Mouse (Mus musculus): ENCODE results near the gene Eif3m. TPM values are rescaled to one million over a fixed set of nuclear protein-coding genes. Genes with fewer than 3 reads are reported as not detected.
"Not testable (repeated sequence)": the region's sequence is repeated elsewhere in the genome, so short reads cannot be mapped to it uniquely, and the experiment has no call there.

Eif3m gene
- total RNA-seq (2021), result 100 to 1,000 TPM; 100 to 102 TPM
- long read RNA-seq, experiment 1, transcript Eif3m-201 (11 exons, 1,283 nt), result major isoform, 118 of 127 reads
- long read RNA-seq, experiment 1, partial matches to known transcripts, result 4 of 127 reads
- long read RNA-seq, experiment 1, other reads (novel, unspliced or antisense), result 5 of 127 reads
- long read RNA-seq, experiment 2, transcript Eif3m-201 (11 exons, 1,283 nt), result major isoform, 108 of 116 reads
- long read RNA-seq, experiment 2, partial matches to known transcripts, result 3 of 116 reads
- long read RNA-seq, experiment 2, other reads (novel, unspliced or antisense), result 5 of 116 reads

DNA sequence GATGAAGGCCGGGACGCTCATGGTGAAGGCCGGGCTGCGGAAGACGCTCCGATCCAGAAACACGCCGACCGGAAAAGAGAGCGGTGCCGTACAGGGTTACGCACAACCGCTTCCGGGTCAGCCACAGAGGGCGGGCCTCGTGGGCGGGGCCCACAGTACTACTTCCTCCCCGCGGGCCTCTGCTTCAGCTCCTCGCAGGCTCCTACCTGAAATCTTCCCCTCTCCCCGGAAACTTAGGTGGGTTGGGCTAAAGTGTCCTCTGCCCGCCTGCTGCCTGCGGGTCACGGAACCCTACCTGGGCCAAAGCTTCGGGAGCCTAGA lies at the start of gene Eif3m:
TSS of gene Eif3m (minus strand) at position 114 of the 321 bp plus-strand sequence.
- DNase-seq, result peak; percentile 94
- intact Hi-C loops (cut with DNase I; ENCODE audit: low total_unique reads), result no loop called here

DNA sequence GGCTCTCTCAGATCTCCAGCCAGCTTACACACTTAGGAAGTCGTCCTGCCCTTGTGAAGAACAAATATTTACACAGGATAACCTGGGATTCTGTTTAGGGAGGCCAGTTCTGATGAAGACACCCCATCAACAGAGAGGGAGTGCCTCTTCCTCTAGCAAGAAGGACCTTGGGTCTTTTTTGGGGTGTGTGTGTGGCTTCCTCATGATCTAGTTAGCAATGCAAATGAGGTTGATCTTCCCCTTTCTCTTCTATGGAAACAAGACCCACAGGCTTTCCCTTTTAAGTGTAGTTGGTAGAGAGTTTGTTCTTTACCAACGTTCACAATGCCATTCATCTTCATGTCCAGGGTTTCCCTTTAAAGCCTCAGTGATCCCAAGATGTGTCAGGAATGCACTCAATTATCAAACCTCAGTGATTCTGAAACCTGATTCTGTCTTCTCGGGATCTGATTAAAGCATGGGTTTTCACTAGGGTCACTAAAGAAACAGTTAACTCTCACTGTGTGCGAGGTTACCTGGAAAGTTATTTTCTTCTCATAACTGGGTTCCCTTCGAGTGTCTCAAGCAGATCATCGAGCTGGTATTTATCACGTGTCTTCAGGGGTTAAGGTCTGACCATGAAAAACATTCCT lies 46.0 kb upstream of the Eif3m start:
- DNase-seq, result no peak
- intact Hi-C loops (cut with DNase I; ENCODE audit: low total_unique reads), result no loop called here

DNA sequence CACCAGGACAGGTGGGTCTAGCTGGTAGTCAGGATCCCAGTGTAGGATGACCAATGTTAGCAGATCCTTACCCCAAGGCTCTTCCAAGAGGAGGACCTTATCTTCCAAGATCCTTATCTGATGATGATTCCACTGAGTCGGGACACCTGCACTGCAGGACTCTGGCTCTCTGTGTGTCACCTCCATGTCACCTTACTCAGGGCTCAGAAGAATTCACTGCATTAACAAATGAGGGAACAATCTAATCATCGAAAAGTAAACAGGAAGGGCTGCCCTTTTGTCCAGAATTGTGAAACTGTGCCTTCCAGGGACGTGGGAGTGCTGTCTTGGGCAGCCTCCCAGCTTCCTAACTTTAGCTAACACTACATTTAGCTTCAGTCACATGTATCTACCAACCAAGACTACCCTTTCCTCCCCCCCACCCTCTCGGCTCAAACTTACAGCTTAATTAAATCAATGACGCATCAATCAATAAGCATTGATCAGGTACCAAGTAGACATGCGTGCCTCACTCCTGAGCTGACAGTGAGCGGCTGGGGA lies 41.8 kb upstream of the Eif3m start:
- DNase-seq, result no peak
- intact Hi-C loops (cut with DNase I; ENCODE audit: low total_unique reads), result no loop called here

DNA sequence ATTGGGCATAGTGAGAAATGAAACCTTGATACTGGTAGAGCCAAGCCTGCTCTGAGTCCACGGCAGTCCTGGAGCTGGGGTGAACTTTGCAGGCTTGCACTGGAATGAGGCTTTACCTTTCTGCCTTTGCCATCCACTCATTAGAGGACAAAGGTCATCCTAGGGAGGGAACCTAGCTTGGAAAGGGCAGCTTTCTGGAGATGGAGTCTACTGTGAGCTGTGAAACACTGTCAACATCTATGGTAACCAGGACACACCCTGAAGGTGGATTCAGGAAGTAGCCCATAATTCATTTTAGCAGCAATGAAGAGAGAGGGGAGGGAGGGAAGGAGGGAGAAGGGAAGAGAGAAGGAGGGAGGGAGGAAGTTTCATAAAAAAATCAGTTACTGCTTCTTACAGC lies 38.6 kb upstream of the Eif3m start:
- DNase-seq, result no peak
- intact Hi-C loops (cut with DNase I; ENCODE audit: low total_unique reads), result no loop called here

DNA sequence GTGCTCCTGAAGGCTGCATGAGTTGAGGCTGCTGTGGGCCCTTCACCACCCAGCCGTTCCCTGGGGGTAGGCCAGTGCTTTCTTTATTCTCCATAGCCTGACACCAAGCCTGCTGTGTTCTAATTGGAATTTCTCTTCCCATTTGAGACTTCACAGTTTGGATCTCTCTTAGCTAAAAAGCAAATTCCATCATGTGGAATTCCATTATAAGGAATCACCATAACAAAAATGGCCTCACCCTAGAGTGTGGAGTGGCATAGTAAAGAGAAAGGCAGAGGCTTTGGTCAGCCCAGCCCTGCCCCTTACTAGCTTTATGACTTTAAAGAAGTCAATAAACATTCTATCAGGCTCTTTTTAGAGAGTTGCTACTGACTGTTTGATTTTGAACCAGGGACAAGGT lies 31.4 kb upstream of the Eif3m start:
- intact Hi-C loops (cut with DNase I; ENCODE audit: low total_unique reads), result no loop called here
- no peak for DNase-seq

DNA sequence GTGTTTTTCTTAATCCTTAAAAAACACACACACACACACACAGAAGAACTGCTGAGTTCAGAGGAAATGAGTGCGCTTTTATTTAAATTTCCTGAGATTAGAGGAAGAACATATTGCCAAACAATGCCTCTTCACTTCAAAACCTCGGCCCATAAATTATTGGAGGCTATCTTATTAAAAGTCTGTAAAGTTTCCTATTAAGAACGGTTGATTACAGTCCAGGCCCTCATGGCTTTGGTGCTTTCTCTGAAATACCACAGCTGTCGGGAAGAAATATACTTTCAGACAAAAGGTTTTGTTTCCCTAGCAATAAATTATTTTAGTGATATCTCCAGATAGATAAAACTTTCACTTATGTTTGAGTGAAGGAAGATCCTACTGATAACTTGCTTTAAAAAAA lies 26.3 kb upstream of the Eif3m start:
- intact Hi-C loops (cut with DNase I; ENCODE audit: low total_unique reads), result no loop called here
- DNase-seq, result no peak

DNA sequence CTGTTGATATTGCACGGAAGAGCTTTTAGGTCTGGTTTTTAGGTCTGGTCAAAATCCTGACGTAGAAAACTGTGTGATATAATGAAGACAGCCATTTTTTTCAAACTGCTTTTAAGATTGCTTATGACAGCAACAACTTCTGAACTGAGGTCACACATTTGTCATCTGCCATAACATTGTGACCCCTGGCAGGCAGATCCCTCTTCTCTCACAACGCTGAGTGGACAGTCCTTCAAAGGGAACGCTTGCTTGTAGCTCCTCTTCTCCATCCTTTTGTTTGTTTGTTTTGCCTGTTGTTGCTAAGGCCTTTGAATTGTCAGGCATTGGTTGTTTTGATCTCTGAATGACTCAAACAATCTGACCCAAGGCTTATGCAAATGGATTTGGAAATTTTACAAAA lies 24.0 kb upstream of the Eif3m start:
- intact Hi-C loops (cut with DNase I; ENCODE audit: low total_unique reads), result no loop called here
- no peak for DNase-seq

DNA sequence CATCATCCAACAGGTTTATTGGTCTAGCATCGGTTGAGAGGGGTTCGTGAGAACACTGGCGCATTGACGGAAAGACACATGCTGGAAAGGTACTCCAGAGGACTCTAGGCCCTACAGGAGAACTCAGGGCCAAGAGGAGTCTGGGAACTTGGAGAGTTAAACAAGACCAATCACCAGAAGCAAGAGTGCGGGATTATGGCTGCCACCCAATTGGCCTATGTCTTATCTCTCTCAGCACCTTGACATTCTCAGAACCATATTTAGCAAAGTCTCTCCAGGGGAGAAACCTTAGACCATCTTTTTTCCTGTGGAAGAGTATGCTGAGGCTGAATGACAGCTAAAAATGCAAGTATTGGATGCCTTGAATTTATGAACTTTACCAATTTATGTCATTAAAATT lies 22.0 kb upstream of the Eif3m start:
- intact Hi-C loops (cut with DNase I; ENCODE audit: low total_unique reads), result no loop called here
- DNase-seq, result no peak

DNA sequence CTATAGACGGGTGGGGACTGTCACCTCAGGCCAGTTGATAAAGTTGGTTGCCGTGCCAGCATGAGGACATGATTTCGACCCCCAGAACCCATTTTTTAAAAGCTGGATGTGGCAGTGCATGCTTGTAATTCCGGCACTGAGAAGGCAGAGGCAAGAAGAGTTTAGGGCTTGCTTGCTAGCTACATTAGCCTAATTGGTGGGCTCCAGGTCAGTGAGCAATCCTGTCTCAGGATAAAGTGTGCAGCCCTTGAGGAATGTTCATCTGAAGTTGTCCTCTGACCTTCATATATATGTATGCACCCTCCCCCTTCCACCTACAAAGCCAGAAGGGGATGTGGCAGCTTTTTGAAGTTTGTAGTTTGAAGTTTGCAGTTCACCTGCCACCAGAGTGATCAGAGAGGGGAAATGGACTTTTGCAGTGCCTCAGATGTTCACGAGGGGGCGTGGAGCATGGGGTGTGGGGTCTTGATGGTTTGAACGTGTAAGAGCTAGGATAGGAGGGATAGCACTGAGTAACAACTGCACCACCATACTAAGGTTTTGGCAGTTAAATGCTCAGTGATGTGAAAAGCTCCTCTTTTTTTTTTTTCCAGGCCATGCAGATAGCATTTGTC lies 21.2 kb upstream of the Eif3m start:
- no peak for DNase-seq
- intact Hi-C loops (cut with DNase I; ENCODE audit: low total_unique reads), result no loop called here

DNA sequence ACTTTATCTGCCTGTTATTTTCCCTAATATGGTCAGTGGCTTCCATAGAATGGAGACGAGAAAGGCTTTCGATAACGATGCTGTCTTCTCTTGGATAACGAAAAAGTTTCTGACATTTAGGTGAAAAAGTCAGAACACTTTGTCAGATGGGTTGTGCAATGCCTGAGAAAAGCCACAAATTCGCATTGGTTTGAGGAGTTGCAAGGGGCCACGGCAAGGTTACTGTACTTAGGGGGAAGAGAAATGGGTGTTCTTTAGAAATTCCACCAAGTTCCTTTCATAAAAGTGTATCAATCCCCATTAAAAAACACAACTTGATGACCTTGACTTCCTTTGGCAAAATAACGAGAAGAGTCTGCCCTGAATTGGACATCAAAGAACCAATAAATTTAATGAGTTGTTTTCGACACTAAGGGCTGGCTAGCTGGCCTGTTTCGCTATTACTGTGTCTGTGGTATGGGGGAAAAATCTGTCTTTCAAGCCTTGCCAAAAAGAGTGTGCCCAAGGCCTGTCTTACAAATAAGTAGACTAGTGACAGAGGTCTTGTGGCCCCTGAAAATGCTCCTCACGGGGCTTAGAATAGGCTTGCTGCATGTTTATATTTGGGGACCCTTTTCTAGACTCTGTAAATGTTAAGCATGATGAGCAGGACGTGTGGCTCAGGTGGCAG lies 19.7 kb upstream of the Eif3m start:
- intact Hi-C loops (cut with DNase I; ENCODE audit: low total_unique reads), result no loop called here
- no peak for DNase-seq

DNA sequence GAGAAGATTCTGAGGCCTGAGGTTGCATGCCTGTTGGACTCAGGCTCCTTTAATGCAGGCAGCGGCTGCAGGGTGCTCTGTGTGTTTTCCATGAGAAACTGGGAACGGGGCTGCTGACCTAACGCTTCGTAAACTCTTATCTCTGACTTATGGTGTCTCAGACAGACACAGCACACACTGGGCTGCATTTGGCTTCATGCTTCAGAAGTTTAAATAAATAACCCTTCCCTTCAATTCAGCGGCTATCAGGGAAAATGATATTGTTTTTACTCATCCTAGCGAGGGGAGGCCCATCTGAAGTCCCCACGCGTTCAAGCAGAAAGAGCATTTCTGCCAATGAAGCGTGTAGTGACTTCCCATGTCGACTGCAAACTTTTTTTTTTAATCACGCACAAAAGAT lies 19.1 kb upstream of the Eif3m start:
- intact Hi-C loops (cut with DNase I; ENCODE audit: low total_unique reads), result no loop called here
- no peak for DNase-seq

DNA sequence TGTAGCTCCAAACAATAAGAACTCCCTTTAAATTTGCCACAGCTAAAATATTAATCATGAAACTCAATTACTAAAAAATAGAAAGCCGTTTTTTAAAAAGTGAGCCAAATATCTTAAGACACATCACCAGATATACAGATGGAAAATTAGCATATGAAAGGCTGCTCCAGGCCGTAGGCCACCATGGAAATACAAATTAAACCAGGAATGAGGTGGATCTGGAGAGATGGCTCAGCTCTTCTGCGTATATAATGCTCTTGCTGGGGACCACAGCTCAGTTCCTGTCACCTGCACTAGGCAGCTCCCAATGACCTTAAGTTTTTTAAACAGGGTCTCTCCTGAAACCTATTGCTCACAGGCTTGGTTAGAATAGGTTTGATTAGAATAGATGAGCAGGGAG lies 17.2 kb upstream of the Eif3m start:
- DNase-seq, result no peak
- intact Hi-C loops (cut with DNase I; ENCODE audit: low total_unique reads), result no loop called here

DNA sequence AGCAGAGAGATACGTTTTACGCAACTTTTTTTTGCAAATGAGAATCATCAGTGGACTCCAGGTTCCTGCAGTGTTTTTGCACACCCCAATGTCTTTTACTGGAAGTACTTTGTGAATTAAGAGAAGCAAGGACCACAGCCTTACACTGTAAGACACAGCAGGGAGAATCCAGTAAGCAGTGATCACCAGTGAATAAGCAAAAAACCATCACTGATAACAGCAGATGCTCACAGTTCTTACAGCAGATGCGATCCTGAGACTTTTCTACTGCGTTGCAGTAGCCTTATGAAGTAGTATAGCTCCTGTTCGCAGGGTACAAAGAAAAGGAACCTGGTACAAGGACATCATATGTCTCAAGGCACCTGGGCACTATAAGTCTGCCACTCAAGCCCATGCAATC lies 13.6 kb upstream of the Eif3m start:
- intact Hi-C loops (cut with DNase I; ENCODE audit: low total_unique reads), result no loop called here
- no peak for DNase-seq

DNA sequence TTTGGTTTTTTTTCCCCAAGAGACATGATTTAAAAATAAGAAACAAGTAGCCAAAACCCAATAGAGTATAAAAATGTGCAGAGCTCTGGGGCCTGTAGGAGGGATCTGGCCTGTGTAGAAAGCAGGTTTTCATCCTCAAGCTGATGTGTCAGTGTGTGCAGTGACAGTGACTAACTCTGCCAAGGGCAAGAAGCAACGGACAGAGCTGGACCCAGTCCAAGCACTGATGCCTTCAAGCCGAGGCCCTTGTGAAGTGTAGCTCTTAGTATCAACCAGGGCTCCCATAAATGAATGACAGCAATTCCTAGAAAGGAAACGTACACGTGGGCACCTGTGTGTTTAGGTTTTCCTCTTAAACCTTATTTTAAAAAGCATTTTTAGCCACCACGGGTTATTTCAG lies 11.9 kb upstream of the Eif3m start:
- intact Hi-C loops (cut with DNase I; ENCODE audit: low total_unique reads), result no loop called here

DNA sequence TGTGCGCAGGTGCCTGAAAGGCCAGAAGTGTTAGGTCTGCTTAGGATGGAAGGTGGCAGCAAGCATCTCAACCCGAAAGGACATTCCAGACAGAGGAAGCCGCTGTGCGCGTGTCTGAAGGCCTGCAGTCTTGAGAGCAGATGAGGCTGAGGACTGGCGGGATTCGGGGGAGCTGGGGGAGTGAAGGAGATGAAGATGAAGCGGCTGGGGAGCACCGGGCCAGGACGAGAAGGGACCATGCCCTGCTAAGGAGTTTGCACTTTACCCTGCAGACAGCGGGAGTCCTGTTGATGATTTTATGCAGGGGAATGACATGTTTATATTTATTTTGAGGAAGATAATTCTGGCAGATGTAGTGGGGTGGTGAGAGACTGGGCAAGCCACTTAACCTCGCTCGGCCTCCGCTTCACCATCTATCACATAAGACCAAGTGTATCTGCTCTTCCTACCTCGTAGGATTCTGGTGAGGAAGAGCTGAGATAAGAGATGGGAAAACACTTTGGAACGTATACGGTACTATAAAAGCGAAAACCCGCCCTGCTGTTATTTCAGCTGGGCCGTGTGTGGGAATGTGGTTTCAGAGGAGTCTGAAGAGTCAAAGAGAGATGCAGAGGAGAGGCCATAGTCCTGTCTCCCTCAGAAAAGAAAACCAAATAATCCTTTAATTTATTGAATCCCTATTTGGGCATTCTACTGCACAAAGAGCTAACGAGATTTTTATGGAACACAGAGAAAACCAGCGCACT lies 10.2 kb upstream of the Eif3m start:
- no peak for DNase-seq
- intact Hi-C loops (cut with DNase I; ENCODE audit: low total_unique reads), result no loop called here

More for the DNA sequence above, 11.9 kb upstream of the Eif3m start:
- no peak for DNase-seq

DNA sequence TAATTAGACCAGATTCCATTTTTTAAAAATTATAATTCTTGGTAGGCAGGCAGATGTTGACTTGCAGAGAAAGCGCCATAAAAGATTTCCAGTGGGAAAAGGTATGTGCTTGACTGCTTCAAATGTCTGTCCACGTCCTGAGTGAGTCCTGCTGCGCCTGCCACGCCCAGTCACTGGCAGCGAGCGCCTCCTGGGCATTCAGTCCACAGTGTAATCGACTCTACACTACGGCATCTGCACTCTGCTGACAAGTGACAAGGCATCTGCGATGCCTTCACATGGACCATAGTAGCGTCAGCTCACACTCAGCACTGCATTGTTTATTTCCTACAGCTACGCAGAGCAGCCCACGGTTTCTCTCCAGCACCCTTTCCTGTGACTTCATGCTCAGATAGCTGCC lies 8.7 kb upstream of the Eif3m start:
- intact Hi-C loops (cut with DNase I; ENCODE audit: low total_unique reads); DNase-seq: not testable (repeated sequence)

DNA sequence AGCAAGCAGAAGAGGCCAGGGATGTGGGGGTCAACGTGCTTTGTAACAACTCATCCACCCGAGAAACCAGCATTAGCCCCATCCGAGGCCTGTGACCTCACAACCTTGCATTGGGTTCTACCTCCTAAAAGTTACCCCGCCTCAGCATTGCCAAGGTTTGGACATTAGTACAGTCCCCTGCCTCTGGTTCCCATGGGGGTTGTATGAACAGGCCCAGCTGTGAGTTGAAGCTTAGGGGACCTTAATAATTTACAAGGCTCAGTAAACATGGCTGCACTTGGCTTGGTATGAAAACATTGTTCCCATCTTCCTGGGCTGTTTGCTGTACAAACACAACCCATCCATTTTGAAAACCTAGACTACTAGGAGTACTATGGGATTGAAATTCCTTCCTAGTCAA lies 6.9 kb upstream of the Eif3m start:
- no peak for DNase-seq
- intact Hi-C loops (cut with DNase I; ENCODE audit: low total_unique reads), result no loop called here

DNA sequence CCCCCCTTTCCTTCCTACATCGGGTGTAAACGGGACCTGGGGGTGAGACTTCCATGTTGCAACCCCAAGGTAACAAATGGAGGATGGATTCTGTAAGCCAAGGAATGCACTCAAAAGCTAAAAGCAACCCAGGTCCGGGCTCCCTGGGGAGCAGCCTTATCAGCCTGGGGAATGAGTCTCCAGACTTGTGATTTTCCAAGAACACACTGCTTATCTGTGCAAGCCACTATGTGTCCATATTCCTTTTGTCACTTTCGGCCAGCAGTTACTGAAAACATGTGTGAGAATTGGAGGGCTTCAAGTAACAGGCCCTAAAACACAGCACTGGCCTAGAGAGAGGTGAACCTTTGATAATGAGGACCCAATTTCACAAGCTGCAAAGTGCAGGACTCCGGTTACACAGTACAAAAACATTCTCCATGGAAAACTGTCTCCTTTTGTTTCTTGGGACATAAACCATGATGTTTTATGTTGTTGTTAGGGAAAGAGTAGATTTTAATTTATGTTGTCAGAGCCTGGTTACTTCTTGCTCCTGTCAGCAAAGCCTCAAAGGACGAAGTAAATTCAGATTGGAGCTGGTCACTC lies 6.2 kb upstream of the Eif3m start:
- DNase-seq, result no peak
- intact Hi-C loops (cut with DNase I; ENCODE audit: low total_unique reads), result no loop called here

DNA sequence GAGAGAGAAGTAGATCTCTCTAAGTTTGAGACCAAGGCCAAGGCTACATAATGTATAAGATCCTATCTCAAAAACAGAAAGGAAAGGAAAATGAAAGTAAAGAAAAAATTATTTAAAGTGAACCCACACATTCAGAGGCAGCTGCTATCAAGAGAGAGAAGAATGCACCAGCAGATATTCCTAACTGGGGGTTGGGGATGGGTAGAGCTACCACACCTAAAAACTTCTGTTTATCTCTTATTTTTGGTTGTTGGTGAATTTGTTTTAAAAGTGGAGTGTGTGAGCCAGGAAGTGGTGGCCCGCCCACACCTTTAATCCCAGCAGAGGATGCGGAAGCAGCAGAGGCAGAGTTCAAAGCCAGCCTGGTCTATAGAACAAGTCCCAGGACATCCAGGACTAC lies 5.0 kb upstream of the Eif3m start:
- no peak for DNase-seq
- intact Hi-C loops (cut with DNase I; ENCODE audit: low total_unique reads), result no loop called here

DNA sequence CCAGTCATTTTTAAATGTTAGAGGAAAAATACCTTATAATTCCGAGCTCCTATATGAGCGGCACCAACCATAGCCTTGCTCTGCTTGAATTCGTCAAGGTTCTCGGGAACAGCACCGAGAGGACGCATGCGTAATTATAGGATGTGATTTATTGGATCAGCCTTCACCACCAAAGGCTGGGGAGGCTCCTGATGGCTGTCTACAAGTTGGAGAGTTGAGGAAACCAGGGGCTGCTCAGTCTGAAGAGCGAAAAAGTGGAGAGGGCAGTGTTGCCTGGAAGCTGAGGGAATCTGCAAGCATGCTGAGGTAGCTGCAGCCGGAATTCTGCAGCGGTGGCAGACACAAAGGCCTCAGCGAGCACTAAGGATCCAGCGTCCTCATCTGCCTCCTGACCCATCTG lies 4.4 kb upstream of the Eif3m start:
- no peak for DNase-seq
- intact Hi-C loops (cut with DNase I; ENCODE audit: low total_unique reads), result no loop called here

All from gastrocnemius, postnatal 14 days (tissue).